Mouse (Mus musculus): ENCODE measurements around the gene Olfr346.

GRCm38 (mm10) chr2:36731602-36732001 is 46.0 kb downstream of the Olfr346 start, which contains the start of gene Olfr347:
- TF ChIP-seq E2F4 (IDR thresholded peaks at IDR 0.05; ENCODE audit: insufficient read depth) (no peak), POLR2AphosphoS2 (IDR thresholded peaks at IDR 0.05; ENCODE audit: insufficient read length, low read depth) (no peak), POLR2A (IDR thresholded peaks at IDR 0.05; ENCODE audit: insufficient read length, low read depth) (no peak), SRF (IDR thresholded peaks at IDR 0.05; ENCODE audit: control insufficient read depth, insufficient read length, low read depth) (no peak), TCF12 (IDR thresholded peaks at IDR 0.05; ENCODE audit: insufficient read depth, poor library complexity, severe bottlenecking) (no peak), USF1 (IDR thresholded peaks at IDR 0.05; ENCODE audit: low read depth) (no peak), CEBPB (IDR thresholded peaks at IDR 0.05; ENCODE audit: insufficient read depth, poor library complexity, severe bottlenecking) (no peak), MYOG (IDR thresholded peaks at IDR 0.05; ENCODE audit: control insufficient read depth in 1 of 3, insufficient read depth in 1 of 3, insufficient read length in 2 of 3, low read depth in 2 of 3) (no peak)

Measured in myocyte (in vitro differentiated cells).